Mouse (Mus musculus): ENCODE data around the gene Acadvl.

- TF ChIP-seq POLR2A (IDR thresholded peaks at IDR 0.05; ENCODE audit: low read depth, low read length) = no peak
- TF ChIP-seq CTCF (conservative IDR thresholded peaks at IDR 0.05; ENCODE audit: insufficient read depth, insufficient read length, low read depth, low read length) = no peak
These were observed 45.0 kb downstream of the Acadvl start for GRCm38 (mm10) chr11:69970222-69970621.

All from kidney, adult 2 months (tissue).